ENCODE assay signal across 17 mouse cellular contexts in the genomic region with DNA sequence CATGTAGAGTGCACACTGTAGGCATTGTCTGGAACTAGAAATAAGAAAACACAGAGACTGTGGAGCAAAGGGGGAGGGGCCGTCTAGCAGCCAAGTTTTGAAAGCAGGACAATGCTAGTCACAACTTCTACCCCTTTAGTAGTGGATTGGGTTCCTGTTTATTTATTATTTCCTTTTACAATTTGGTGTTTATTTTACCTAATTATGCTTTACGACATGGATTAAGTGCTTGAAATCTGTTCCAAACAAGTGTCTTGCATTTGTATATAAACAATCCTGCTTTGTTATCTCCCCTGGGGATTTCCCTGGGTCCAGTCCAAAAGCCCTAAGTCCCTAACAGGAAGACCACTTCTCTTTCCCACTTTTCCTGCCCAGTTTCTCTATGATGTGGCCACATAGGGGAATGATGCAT.
DNase-seq lines count a peak whose midpoint lies in the region; ATAC-seq and TF ChIP-seq lines count a peak whose summit lies in the region.
"Had no signal": no experiment of that assay in that cellular context is flagged by ENCODE, and none has a peak within 500 bp of the region (broad histone marks: within the 10 kb centered on the region; RNA-seq: fewer than 3 reads in every experiment).

No protein-coding gene starts in this region.

- no peak for TF ChIP-seq CTCF in intestine, postnatal 0 days (IDR thresholded peaks at IDR 0.05; ENCODE audit: low read depth)
- TF ChIP-seq CTCF in liver, adult 2 months (IDR thresholded peaks at IDR 0.05; ENCODE audit: low read depth, low read length) = no peak
- TF ChIP-seq CTCF in lung, postnatal 0 days (IDR thresholded peaks at IDR 0.05) = no peak

- H3K9me3 ChIP-seq in intestine, embryonic 16.5 days (ENCODE audit: control insufficient read depth, low read length) = no peaks in the 10 kb centered on the region
- H3K9me3 ChIP-seq in intestine, postnatal 0 days (ENCODE audit: control insufficient read depth) = no peaks in the 10 kb centered on the region
- no peaks in the 10 kb centered on the region for H3K9me3 ChIP-seq in liver, embryonic 11.5 days (ENCODE audit: control insufficient read depth, low read length)
- no peaks in the 10 kb centered on the region for H3K9me3 ChIP-seq in lung, postnatal 0 days (ENCODE audit: low read length)
- H3K9me3 ChIP-seq: forebrain, embryonic 15.5 days; heart, embryonic 13.5 days; neural tube, embryonic 15.5 days had no signal

- WGBS in intestine, embryonic 16.5 days = 39% methylated on average over 2 of the region's 2 CpGs
- WGBS in intestine, postnatal 0 days = 47% methylated on average over 2 of the region's 2 CpGs
- WGBS in liver, adult 2 months = 66% methylated on average over 2 of the region's 2 CpGs
- WGBS in liver, embryonic 11.5 days = 46% methylated on average over 2 of the region's 2 CpGs
- WGBS in lung, postnatal 0 days = 23% methylated on average over 2 of the region's 2 CpGs

- peak; percentile 91 for TF ChIP-seq EP300 in lung, postnatal 0 days (IDR thresholded peaks at IDR 0.05)

- H3K9ac ChIP-seq in intestine, embryonic 16.5 days (ENCODE audit: low read depth, low read length) = no peak overlapping the region
- no peak overlapping the region for H3K9ac ChIP-seq in intestine, postnatal 0 days (ENCODE audit: low read depth, low read length)
- H3K9ac ChIP-seq in liver, adult 2 months (ENCODE audit: low read depth, low read length) = no peak overlapping the region
- H3K9ac ChIP-seq in liver, embryonic 11.5 days (ENCODE audit: low read depth, low read length) = no peak overlapping the region
- H3K9ac ChIP-seq in lung, postnatal 0 days (replicated peaks; ENCODE audit: low read depth) = no peak overlapping the region
- H3K9ac ChIP-seq: forebrain, embryonic 15.5 days; heart, embryonic 13.5 days; liver, embryonic 14.5 days; neural tube, embryonic 15.5 days had no signal

- H3K4me3 ChIP-seq in intestine, embryonic 16.5 days (ENCODE audit: low read length) = no peak overlapping the region
- no peak overlapping the region for H3K4me3 ChIP-seq in intestine, postnatal 0 days (ENCODE audit: low read depth, low read length)
- H3K4me3 ChIP-seq in liver, adult 2 months (ENCODE audit: insufficient read depth, low read depth, low read length) = no peak overlapping the region
- H3K4me3 ChIP-seq in liver, embryonic 11.5 days (ENCODE audit: low read depth, low read length) = no peak overlapping the region
- no peak overlapping the region for H3K4me3 ChIP-seq in lung, postnatal 0 days (ENCODE audit: low read depth, low read length)
- H3K4me3 ChIP-seq: erythroblast, embryonic 14.5 days; forebrain, embryonic 15.5 days; heart, embryonic 13.5 days; megakaryocyte, embryonic 14.5 days; neural tube, embryonic 15.5 days had no signal

- no peaks in the 10 kb centered on the region for H3K4me1 ChIP-seq in intestine, embryonic 16.5 days (ENCODE audit: control insufficient read depth, insufficient read depth, low read length)
- no peaks in the 10 kb centered on the region for H3K4me1 ChIP-seq in intestine, postnatal 0 days (replicated peaks; ENCODE audit: control insufficient read depth, insufficient read depth, low read length)
- no peaks in the 10 kb centered on the region for H3K4me1 ChIP-seq in liver, adult 2 months (ENCODE audit: control insufficient read depth, insufficient read depth, low read length)
- no peaks in the 10 kb centered on the region for H3K4me1 ChIP-seq in liver, embryonic 11.5 days (replicated peaks; ENCODE audit: control insufficient read depth, insufficient read depth, low read length)
- H3K4me1 ChIP-seq in lung, postnatal 0 days (ENCODE audit: insufficient read depth, low read depth, low read length) = no peaks in the 10 kb centered on the region
- H3K4me1 ChIP-seq: forebrain, embryonic 15.5 days; heart, embryonic 13.5 days; megakaryocyte, embryonic 14.5 days; neural tube, embryonic 15.5 days had no signal

- DNase-seq in liver, adult 2 months (ENCODE audit: extremely low read depth, low read depth, low spot score) = peak; percentile 13
- no peak for DNase-seq in liver, embryonic 11.5 days (ENCODE audit: low spot score)
- peak; percentile 9 for DNase-seq in embryo, embryonic 11 days
- peak; percentile 67 for DNase-seq in lung, postnatal 0 days (ENCODE audit: low spot score)
- DNase-seq in thymus, postnatal 4 days = no peak
- DNase-seq in layer of hippocampus, adult 9-11 months = no peak
- DNase-seq: adrenal gland, postnatal 25 days; cerebellum, adult 8-10 months; thymus, postnatal 36 days had no signal

- TF ChIP-seq POLR2A in liver, adult 2 months (IDR thresholded peaks at IDR 0.05; ENCODE audit: extremely low read depth, insufficient read depth, low read length) = no peak

- H3K4me2 ChIP-seq in intestine, embryonic 16.5 days (ENCODE audit: low read depth, low read length) = no peak overlapping the region
- no peak overlapping the region for H3K4me2 ChIP-seq in intestine, postnatal 0 days (replicated peaks; ENCODE audit: low read depth)
- no peak overlapping the region for H3K4me2 ChIP-seq in liver, embryonic 11.5 days
- no peak overlapping the region for H3K4me2 ChIP-seq in lung, postnatal 0 days (replicated peaks; ENCODE audit: low read depth, low read length)
- H3K4me2 ChIP-seq: forebrain, embryonic 15.5 days; heart, embryonic 13.5 days; neural tube, embryonic 15.5 days had no signal

- 0 out of 2 replicates have a peak, but pooled peaks have one; percentile 38 for ATAC-seq in intestine, embryonic 16.5 days
- no peak for ATAC-seq in intestine, postnatal 0 days
- no peak for ATAC-seq in liver, embryonic 11.5 days (replicated peaks; ENCODE audit: low FRiP score)
- ATAC-seq in lung, postnatal 0 days = peak; percentile 64
- ATAC-seq: forebrain, embryonic 15.5 days had no signal

- no peak overlapping the region for H3K27ac ChIP-seq in intestine, embryonic 16.5 days (ENCODE audit: low read length)
- no peak overlapping the region for H3K27ac ChIP-seq in intestine, postnatal 0 days (ENCODE audit: low read depth, low read length)
- H3K27ac ChIP-seq in liver, adult 2 months (replicated peaks; ENCODE audit: insufficient read depth, low read depth, low read length) = no peak overlapping the region
- H3K27ac ChIP-seq in liver, embryonic 11.5 days (ENCODE audit: low read depth, low read length) = no peak overlapping the region
- H3K27ac ChIP-seq in lung, postnatal 0 days (ENCODE audit: low read length) = no peak overlapping the region
- H3K27ac ChIP-seq: forebrain, embryonic 15.5 days; heart, embryonic 13.5 days; liver, embryonic 14.5 days; neural tube, embryonic 15.5 days had no signal

- no peaks in the 10 kb centered on the region for H3K27me3 ChIP-seq in intestine, embryonic 16.5 days (replicated peaks; ENCODE audit: control insufficient read depth, insufficient read depth, low read length)
- no peaks in the 10 kb centered on the region for H3K27me3 ChIP-seq in intestine, postnatal 0 days (replicated peaks; ENCODE audit: control insufficient read depth, insufficient read depth, low read length)
- no peaks in the 10 kb centered on the region for H3K27me3 ChIP-seq in liver, adult 2 months (ENCODE audit: control insufficient read depth, insufficient read depth, low read length)
- H3K27me3 ChIP-seq in liver, embryonic 11.5 days (replicated peaks; ENCODE audit: control insufficient read depth, insufficient read depth, low read length) = no peaks in the 10 kb centered on the region
- H3K27me3 ChIP-seq in lung, postnatal 0 days (replicated peaks; ENCODE audit: insufficient read depth, low read length) = no peaks in the 10 kb centered on the region
- H3K27me3 ChIP-seq: forebrain, embryonic 15.5 days; heart, embryonic 13.5 days; megakaryocyte, embryonic 14.5 days; neural tube, embryonic 15.5 days had no signal

- H3K36me3 ChIP-seq in intestine, embryonic 16.5 days (ENCODE audit: control insufficient read depth, insufficient read depth, low read length) = no peaks in the 10 kb centered on the region
- H3K36me3 ChIP-seq in intestine, postnatal 0 days (ENCODE audit: control insufficient read depth, insufficient read depth) = no peaks in the 10 kb centered on the region
- H3K36me3 ChIP-seq in liver, adult 2 months (ENCODE audit: control insufficient read depth, insufficient read depth, low read length) = no peaks in the 10 kb centered on the region
- H3K36me3 ChIP-seq in liver, embryonic 11.5 days (ENCODE audit: control insufficient read depth, insufficient read depth, low read length) = no peaks in the 10 kb centered on the region
- H3K36me3 ChIP-seq in lung, postnatal 0 days (ENCODE audit: insufficient read depth, low read length) = no peaks in the 10 kb centered on the region
- H3K36me3 ChIP-seq: forebrain, embryonic 15.5 days; heart, embryonic 13.5 days; neural tube, embryonic 15.5 days had no signal

- no peaks in the 10 kb centered on the region for H3K79me2 ChIP-seq in liver, adult 2 months (ENCODE audit: control insufficient read depth, insufficient read depth, low read length)

Comparison
In these comparisons a context has a peak if more than half of its experiments do, and no peak if none do; other contexts are left out.
1. ATAC-seq: peak in intestine, embryonic 16.5 days (single experiment) and lung, postnatal 0 days (single experiment); none in intestine, postnatal 0 days (single experiment) and liver, embryonic 11.5 days (single experiment).
2. DNase-seq: peak in liver, adult 2 months (single experiment), embryo, embryonic 11 days (single experiment) and lung, postnatal 0 days (single experiment); none in liver, embryonic 11.5 days (single experiment), thymus, postnatal 4 days (single experiment) and layer of hippocampus, adult 9-11 months (single experiment).